In the genomic region with DNA sequence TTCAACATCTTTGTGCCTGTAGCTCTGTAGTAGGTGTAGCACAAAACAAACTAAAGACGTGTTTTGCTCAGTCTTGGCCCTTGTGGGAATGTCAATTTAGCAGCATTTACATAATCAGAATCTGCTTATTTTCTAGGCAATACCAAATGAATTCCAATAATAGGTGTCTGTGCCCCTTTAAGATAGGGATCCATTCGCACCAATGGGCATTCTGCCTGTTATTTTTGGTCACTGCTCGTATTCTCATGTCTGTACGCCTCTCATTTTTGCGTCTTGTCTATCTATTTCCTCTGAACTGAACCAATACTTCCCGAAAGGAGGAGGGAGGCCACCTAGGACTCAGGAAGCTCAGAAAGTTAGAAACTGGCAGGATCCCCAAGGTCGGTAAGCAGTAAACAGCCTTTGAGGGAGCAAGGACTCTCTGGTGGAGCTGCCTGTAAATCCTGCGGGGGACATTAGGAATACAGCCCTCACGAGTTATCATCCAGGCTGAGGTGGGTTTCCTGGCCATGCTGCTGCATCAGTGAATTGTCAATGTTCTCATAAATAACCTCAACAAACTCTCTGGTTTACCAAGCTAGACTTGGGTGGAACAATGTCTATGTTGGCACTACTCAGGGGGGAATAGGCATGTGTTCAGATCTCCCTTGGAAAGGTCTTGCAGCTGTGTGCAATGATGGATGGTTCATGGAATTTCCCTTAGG, we compare ENCODE assay signal across 27 mouse cellular contexts.
DNase-seq lines count a peak whose midpoint lies in the region; TF ChIP-seq lines count a peak whose summit lies in the region.
"Had no signal": no experiment of that assay in that cellular context is flagged by ENCODE, and none has a peak within 500 bp of the region (broad histone marks: within the 10 kb centered on the region; RNA-seq: fewer than 3 reads in every experiment).

No protein-coding gene starts in this region.

- no peaks in the 10 kb centered on the region for H3K27me3 ChIP-seq in kidney, adult 2 months (replicated peaks; ENCODE audit: control insufficient read depth, insufficient read depth, low read length)
- no peaks in the 10 kb centered on the region for H3K27me3 ChIP-seq in forebrain, embryonic 10.5 days (ENCODE audit: poor library complexity, severe bottlenecking)
- H3K27me3 ChIP-seq: hindbrain, embryonic 12.5 days; intestine, embryonic 15.5 days; limb, embryonic 15.5 days; liver, embryonic 13.5 days; midbrain, embryonic 15.5 days; neural tube, embryonic 15.5 days; stomach, embryonic 15.5 days had no signal

- no peak overlapping the region for H3K27ac ChIP-seq in kidney, adult 2 months (ENCODE audit: insufficient read depth, low read depth, low read length)
- no peak overlapping the region for H3K27ac ChIP-seq in forebrain, embryonic 10.5 days
- H3K27ac ChIP-seq: hindbrain, embryonic 12.5 days; hindbrain, postnatal 0 days; intestine, embryonic 15.5 days; limb, embryonic 10.5 days; limb, embryonic 15.5 days; liver, embryonic 13.5 days; macrophage; midbrain, embryonic 15.5 days; neural tube, embryonic 15.5 days; stomach, embryonic 15.5 days had no signal

- no peak overlapping the region for H3K4me3 ChIP-seq in kidney, adult 2 months (ENCODE audit: insufficient read depth, low read depth, low read length)
- H3K4me3 ChIP-seq in forebrain, embryonic 10.5 days = no peak overlapping the region
- H3K4me3 ChIP-seq: hindbrain, embryonic 12.5 days; intestine, embryonic 15.5 days; limb, embryonic 10.5 days; limb, embryonic 15.5 days; liver, embryonic 13.5 days; midbrain, embryonic 15.5 days; neural tube, embryonic 15.5 days; stomach, embryonic 15.5 days had no signal

- no peaks in the 10 kb centered on the region for H3K4me1 ChIP-seq in kidney, adult 2 months (ENCODE audit: control insufficient read depth, insufficient read depth, low read length)
- H3K4me1 ChIP-seq in forebrain, embryonic 10.5 days = peaks cover 2% of the 10 kb centered on the region; the same call in 1 of the 2 replicates
- H3K4me1 ChIP-seq: intestine, embryonic 15.5 days; limb, embryonic 15.5 days; liver, embryonic 13.5 days; stomach, embryonic 15.5 days had no signal

- no peak for TF ChIP-seq CTCF in kidney, adult 2 months (conservative IDR thresholded peaks at IDR 0.05; ENCODE audit: insufficient read depth, insufficient read length, low read depth, low read length)

- TF ChIP-seq POLR2A in kidney, adult 2 months (IDR thresholded peaks at IDR 0.05; ENCODE audit: low read depth, low read length) = no peak

- no peaks in the 10 kb centered on the region for H3K9me3 ChIP-seq in forebrain, embryonic 10.5 days
- H3K9me3 ChIP-seq: hindbrain, embryonic 12.5 days; intestine, embryonic 15.5 days; limb, embryonic 10.5 days; limb, embryonic 15.5 days; liver, embryonic 13.5 days; midbrain, embryonic 15.5 days; neural tube, embryonic 15.5 days; stomach, embryonic 15.5 days had no signal

- peak; percentile 8 for DNase-seq in kidney, adult 2 months
- DNase-seq in kidney, postnatal 25 days = no peak
- DNase-seq in ovary, postnatal 36 days (ENCODE audit: low spot score) = peak; percentile 25
- DNase-seq in ovary, postnatal 10 days (ENCODE audit: low spot score) = no peak
- DNase-seq in adrenal gland, postnatal 14 days = peak; percentile 72
- no peak for DNase-seq in right cerebral cortex, postnatal 36 days (ENCODE audit: low spot score in 2 of 2)
- DNase-seq in forebrain, embryonic 10.5 days (ENCODE audit: extremely low spot score, low spot score) = no peak
- DNase-seq: B cell, adult 2 months; cerebellum, adult 8-10 months; cerebellum, postnatal 36 days; heart, postnatal 36 days; kidney, adult 8-10 months; kidney, postnatal 4 days; layer of hippocampus, postnatal 36 days; liver, embryonic 13.5 days; lung, adult 2 months; thymus, adult 18-20 months; thymus, postnatal 25 days had no signal

- 76% methylated on average over 9 of the region's 9 CpGs for WGBS in kidney, adult 2 months
- WGBS in forebrain, embryonic 10.5 days = 91% methylated on average over 9 of the region's 9 CpGs

- H3K36me3 ChIP-seq in kidney, adult 2 months (ENCODE audit: control insufficient read depth, insufficient read depth, low read length) = no peaks in the 10 kb centered on the region
- H3K36me3 ChIP-seq in forebrain, embryonic 10.5 days (replicated peaks) = no peaks in the 10 kb centered on the region
- H3K36me3 ChIP-seq: hindbrain, embryonic 12.5 days; intestine, embryonic 15.5 days; limb, embryonic 10.5 days; limb, embryonic 15.5 days; liver, embryonic 13.5 days; midbrain, embryonic 15.5 days; neural tube, embryonic 15.5 days; stomach, embryonic 15.5 days had no signal

Comparison
In these comparisons a context has a peak if more than half of its experiments do, and no peak if none do; other contexts are left out.
1. DNase-seq: peak in kidney, adult 2 months (single experiment), ovary, postnatal 36 days (single experiment) and adrenal gland, postnatal 14 days (single experiment); none in kidney, postnatal 25 days (0 of 2), ovary, postnatal 10 days (single experiment), right cerebral cortex, postnatal 36 days (0 of 2) and forebrain, embryonic 10.5 days (single experiment).